Mouse (Mus musculus) MN1 (cell line): ENCODE measurements around the gene Tmem266.
A peak's percentile ranks its signal among the peaks of the same experiment; 100 is the strongest.

Experiments
- DNase-seq: peaks from one replicate; pipeline ENCODE4 v3.0.0-alpha.2; 2016; ENCODE audit warnings: low spot score

Tmem266 gene

DNA sequence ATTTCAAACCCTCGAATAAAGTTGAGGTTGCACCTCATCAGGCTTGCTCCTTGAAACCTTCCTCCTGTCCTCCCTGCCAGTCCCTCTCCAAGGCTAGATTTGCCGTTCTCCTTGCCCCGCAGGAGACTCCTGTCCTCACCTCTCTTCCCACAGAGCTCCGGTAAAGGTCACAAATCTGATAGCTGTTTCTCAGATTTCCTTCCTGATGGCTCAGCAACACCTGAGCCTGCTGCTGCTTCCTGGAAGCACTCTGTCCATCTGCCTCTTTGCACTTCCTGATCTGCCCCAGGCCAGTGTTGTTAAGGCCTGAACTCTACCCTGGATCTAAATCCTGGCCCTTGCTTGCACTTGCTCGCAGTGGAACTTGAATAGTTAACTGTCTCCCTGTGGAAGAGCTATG, 5.8 kb downstream of the Tmem266 start:
- no peak for DNase-seq

GRCm38 (mm10) chr9:55332949-55333348, 6.2 kb downstream of the Tmem266 start:
- DNase-seq = peak; percentile 39

DNA sequence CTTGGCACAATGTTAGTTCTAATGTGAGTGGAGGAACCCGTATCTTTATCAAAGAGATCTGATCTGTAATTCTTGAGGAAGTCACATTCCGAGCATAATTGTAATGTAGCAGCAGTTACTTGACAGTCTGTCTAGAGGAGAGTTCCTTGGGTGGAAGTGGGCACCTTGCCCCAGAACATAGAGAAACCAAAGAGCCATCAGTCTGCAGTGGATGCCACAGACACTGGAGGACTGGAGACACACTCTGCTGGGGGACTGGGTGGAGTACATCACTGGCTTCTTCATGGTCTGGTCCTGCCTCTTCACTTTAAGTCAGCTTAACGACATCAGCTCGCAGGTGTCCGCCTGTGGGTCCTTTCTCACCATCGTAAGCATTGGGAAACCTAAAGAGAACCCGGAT, 17.5 kb downstream of the Tmem266 start:
- DNase-seq = no peak

DNA sequence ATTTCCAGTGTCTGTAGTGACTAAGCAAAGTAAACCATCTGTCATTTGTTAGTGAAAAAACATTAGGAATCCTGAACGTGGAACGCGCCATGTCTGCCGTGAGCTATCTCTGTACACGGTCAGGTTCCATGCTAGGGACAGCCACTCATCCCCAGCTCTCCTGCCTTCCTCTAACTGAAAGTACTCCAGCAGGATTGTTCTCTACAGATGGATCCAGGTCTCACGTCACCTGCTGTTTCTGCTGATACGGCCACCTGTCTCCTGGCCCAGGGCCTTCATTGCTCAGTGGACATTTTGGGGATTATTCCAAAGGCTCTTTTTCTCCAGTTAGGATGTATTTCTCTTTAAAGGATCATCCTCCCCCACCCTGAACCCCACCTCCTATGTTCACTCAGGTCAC, 18.6 kb downstream of the Tmem266 start:
- no peak for DNase-seq

GRCm38 (mm10) chr9:55348664-55349063, 22.0 kb downstream of the Tmem266 start:
- no peak for DNase-seq

DNA sequence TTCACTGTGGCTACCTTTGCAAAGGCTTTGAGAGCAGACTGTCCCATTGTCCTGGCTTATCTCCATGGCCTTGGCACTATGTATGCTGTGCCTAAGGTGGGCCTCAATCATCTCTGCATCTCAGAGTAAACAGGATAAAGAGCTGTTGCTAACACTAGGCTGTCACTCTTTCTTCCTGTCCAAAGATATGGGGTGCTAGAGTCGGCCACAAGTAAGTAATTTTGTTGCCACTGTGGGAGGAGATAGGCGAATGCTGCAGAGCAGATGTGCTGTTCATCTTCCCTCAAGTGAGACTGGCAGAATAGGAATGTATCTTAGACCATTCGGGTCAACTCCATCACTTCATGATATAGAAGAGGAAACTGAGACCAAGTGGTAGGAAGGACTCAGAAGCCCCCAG, 28.0 kb downstream of the Tmem266 start:
- DNase-seq = no peak

- no peak for DNase-seq
Observed at GRCm38 (mm10) chr9:55355270-55355834, 28.6 kb downstream of the Tmem266 start.

DNA sequence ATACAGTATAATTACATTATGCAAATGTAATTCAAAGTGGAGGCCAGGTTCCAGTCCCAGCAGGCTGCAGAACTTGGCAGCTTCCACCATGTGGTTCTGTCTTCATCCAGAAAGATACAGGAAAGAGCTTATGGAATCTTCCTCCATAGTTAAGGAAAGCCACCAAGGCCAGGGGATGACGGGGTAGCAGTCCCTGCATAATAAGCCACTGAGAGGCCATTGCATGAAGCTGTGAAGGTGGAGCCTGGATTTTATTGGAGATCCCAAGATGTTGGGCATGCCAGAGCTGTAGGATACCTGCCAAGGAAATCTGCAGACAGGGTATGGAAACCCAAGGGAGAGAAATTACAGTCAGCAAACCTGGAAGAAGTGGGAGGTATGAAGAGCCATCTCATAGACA, 30.5 kb downstream of the Tmem266 start:
- no peak for DNase-seq

GRCm38 (mm10) chr9:55360372-55360771, 33.7 kb downstream of the Tmem266 start:
- no peak for DNase-seq

- DNase-seq = no peak
Observed at GRCm38 (mm10) chr9:55360861-55361260, 34.1 kb downstream of the Tmem266 start.

GRCm38 (mm10) chr9:55361969-55362368, 35.3 kb downstream of the Tmem266 start:
- no peak for DNase-seq

DNA sequence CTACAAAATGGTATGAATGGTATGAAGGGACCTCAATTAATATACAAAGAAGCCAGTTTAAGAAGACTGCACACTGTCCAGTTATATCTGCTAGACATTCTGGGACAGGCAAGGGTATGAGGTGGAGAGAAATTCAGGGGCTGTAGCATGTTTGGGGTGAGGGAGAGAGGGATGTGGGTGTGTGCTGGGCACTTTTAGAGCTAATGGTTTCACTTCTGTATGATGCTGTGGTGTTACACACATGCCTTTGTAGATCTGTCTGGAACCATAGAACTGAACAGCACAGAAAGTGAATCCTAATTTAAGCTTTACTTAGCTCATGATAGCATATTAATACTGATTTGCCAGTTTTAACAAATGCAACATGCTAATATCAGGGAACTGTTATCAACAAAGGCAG, 37.0 kb downstream of the Tmem266 start:
- no peak for DNase-seq

DNA sequence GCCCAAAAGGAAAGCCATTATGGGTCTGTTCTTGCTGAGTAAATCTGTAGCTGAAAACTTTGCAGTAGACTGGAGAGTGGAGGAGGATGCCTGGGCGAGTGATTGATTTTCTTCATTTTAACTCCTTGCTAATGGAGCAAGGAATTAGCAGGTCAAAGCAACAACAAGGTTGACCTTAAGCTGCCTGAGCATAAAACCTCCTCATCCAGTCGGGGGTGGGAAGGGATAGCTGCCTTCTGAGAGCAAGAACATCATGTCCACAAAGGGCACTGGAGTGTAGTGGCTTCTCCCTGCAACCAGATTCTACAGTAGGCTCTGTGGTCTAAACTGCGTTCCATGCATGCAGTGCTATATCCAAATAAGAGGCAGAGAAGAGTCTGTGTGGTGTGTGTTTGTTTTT, 41.3 kb downstream of the Tmem266 start:
- DNase-seq = no peak

DNA sequence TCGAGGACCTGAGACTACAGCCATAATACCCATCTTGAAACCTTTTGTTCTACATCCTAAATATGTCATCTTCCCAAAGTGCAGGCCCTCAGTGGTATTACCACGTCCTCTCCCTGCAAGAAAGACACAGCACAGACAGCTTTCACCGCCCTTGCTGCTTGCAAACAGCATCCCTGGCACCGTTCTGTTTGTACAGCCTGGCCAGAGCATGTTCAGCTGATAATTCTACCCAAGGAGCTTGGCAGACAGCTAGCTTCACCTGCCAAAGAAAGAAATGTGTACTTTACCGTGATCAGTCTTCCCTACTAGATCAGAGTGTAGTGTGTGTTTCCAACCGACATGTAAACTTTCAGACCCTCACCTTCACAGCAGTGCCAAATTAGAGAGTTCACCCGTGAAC, 45.2 kb downstream of the Tmem266 start:
- no peak for DNase-seq

- peak; percentile 49 for DNase-seq
Observed at GRCm38 (mm10) chr9:55377603-55378250, 51.0 kb downstream of the Tmem266 start.

GRCm38 (mm10) chr9:55381456-55381855, 54.7 kb downstream of the Tmem266 start:
- DNase-seq = no peak

DNA sequence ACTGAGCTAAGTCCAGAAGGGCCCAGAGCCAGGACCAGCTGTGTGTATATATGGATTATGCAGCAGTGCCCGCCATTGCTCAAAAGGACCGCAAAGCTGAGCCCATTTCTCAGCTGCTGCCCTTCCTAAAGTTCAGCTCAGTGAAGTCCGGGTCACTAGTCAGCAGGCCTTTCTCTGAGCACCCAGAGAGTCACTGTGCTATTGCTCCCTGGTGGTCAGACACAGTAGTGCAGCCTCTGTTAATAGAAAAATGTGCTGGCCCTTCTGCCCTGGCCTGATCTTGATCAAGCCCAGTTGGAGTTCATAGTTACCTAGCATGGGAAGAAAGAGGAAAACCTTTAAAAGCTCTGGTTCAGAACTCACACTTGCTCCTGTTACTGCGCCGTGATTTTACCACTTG, 55.7 kb downstream of the Tmem266 start:
- peak; percentile 25 for DNase-seq

DNA sequence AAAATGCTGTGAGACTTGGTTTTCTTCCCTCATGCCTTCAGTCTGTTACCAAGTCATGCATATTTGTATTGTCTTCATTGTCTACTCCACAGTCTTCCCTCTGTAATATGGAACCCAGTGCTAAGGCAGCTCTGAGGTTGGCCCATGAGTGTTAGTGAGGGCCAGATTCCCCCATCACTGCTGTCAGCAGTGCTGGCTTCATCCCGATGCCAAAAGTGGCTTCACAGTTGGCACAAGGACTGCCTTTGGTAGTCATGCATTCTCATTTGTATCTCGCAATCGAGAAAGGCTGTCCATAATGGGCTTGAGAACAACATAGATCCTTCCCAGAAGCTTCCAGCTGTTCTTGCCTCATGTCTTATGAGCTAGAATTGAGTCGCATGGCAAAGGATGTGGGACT, 59.4 kb downstream of the Tmem266 start:
- DNase-seq = no peak

- no peak for DNase-seq
Observed at GRCm38 (mm10) chr9:55387862-55388505, 61.3 kb downstream of the Tmem266 start.

GRCm38 (mm10) chr9:55391909-55392658, 65.4 kb downstream of the Tmem266 start:
- DNase-seq = peak; percentile 75

- no peak for DNase-seq
Observed at GRCm38 (mm10) chr9:55395650-55396049, 68.9 kb downstream of the Tmem266 start.

DNA sequence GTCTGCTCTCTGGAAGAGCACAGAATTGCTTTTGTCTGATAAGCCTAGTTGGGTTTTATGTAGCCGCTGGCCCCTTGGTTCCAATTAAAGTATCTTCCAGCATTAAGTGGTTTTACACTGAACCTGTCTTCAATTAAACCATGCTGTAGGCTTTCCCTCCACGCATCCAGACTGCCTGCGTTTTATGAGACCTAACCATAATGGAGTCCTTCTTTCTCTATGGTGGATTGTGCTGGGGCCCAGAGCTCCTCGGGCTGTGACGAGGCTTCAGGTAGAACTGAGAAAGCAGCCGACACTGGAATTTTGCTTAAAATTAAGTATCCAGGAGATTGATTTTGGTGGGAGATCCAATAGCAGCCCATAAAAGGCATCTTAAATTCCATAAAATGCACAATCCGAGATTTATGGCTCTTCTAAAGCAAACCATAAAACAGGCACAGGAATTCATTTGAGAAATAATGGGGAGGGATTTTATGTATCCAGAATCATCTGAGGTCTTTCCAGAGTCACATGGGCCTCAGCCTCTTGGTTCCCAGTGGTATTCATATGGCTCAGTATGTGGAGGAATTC, 72.4 kb downstream of the Tmem266 start:
- no peak for DNase-seq

- DNase-seq = no peak
Observed at GRCm38 (mm10) chr9:55402276-55402675, 75.6 kb downstream of the Tmem266 start.
